Mouse (Mus musculus): Measurements from ENCODE around the gene Eme2. TPM values are rescaled to one million over a fixed set of nuclear protein-coding genes. Genes with fewer than 3 reads are reported as not detected.

The Eme2 gene
- polyA plus RNA-seq, 1 experiment = 4.0 TPM

GRCm38 (mm10) chr17:24844525-24844924, 50.4 kb downstream of the Eme2 start:
- H3K4me1 ChIP-seq (ENCODE audit: control insufficient read depth, insufficient read depth, low read length) = peaks cover 2% of the 10 kb centered on the region
- no peak overlapping the region for H3K9ac ChIP-seq (ENCODE audit: low read depth, poor library complexity, severe bottlenecking)
- no peak overlapping the region for H3K4me3 ChIP-seq (ENCODE audit: low read depth, low read length)
- H3K36me3 ChIP-seq (ENCODE audit: control insufficient read depth, insufficient read depth, low read length, poor library complexity, severe bottlenecking) = no peaks in the 10 kb centered on the region
- H3K27ac ChIP-seq (ENCODE audit: insufficient read depth, low read length) = no peak overlapping the region
- H3K27me3 ChIP-seq (ENCODE audit: control insufficient read depth, insufficient read depth, low read length, poor library complexity, severe bottlenecking) = no peaks in the 10 kb centered on the region
- H3K9me3 ChIP-seq (replicated peaks; ENCODE audit: control insufficient read depth, insufficient read depth, low read length, poor library complexity, severe bottlenecking) = no peaks in the 10 kb centered on the region
- TF ChIP-seq POLR2A (IDR thresholded peaks at IDR 0.05; ENCODE audit: insufficient read depth, low read length) (no peak), CTCF (IDR thresholded peaks at IDR 0.05; ENCODE audit: low read depth, low read length) (no peak), EP300 (IDR thresholded peaks at IDR 0.05; ENCODE audit: insufficient read depth, low read depth, low read length) (no peak)

GRCm38 (mm10) chr17:24842631-24843030, 52.3 kb downstream of the Eme2 start:
- peak; percentile 39 for TF ChIP-seq CTCF (IDR thresholded peaks at IDR 0.05; ENCODE audit: low read depth, low read length)
- no peak for TF ChIP-seq POLR2A (IDR thresholded peaks at IDR 0.05; ENCODE audit: insufficient read depth, low read length)
- TF ChIP-seq EP300 (IDR thresholded peaks at IDR 0.05; ENCODE audit: insufficient read depth, low read depth, low read length) = no peak
- Histone ChIP-seq H3K36me3 (ENCODE audit: control insufficient read depth, insufficient read depth, low read length, poor library complexity, severe bottlenecking) (no peaks in the 10 kb centered on the region), H3K9me3 (replicated peaks; ENCODE audit: control insufficient read depth, insufficient read depth, low read length, poor library complexity, severe bottlenecking) (no peaks in the 10 kb centered on the region), H3K4me3 (ENCODE audit: low read depth, low read length) (no peak overlapping the region), H3K27me3 (ENCODE audit: control insufficient read depth, insufficient read depth, low read length, poor library complexity, severe bottlenecking) (no peaks in the 10 kb centered on the region), H3K4me1 (ENCODE audit: control insufficient read depth, insufficient read depth, low read length) (no peaks in the 10 kb centered on the region), H3K9ac (ENCODE audit: low read depth, poor library complexity, severe bottlenecking) (no peak overlapping the region), H3K27ac (ENCODE audit: insufficient read depth, low read length) (no peak overlapping the region)

GRCm38 (mm10) chr17:24841133-24841532, 53.8 kb downstream of the Eme2 start:
- no peaks in the 10 kb centered on the region for H3K4me1 ChIP-seq (ENCODE audit: control insufficient read depth, insufficient read depth, low read length)
- no peak overlapping the region for H3K4me3 ChIP-seq (ENCODE audit: low read depth, low read length)
- H3K36me3 ChIP-seq (ENCODE audit: control insufficient read depth, insufficient read depth, low read length, poor library complexity, severe bottlenecking) = no peaks in the 10 kb centered on the region
- TF ChIP-seq CTCF (IDR thresholded peaks at IDR 0.05; ENCODE audit: low read depth, low read length) (peak; percentile 73), EP300 (IDR thresholded peaks at IDR 0.05; ENCODE audit: insufficient read depth, low read depth, low read length) (no peak), POLR2A (IDR thresholded peaks at IDR 0.05; ENCODE audit: insufficient read depth, low read length) (no peak)
- H3K27ac ChIP-seq (ENCODE audit: insufficient read depth, low read length) = no peak overlapping the region
- no peak overlapping the region for H3K9ac ChIP-seq (ENCODE audit: low read depth, poor library complexity, severe bottlenecking)
- no peaks in the 10 kb centered on the region for H3K27me3 ChIP-seq (ENCODE audit: control insufficient read depth, insufficient read depth, low read length, poor library complexity, severe bottlenecking)
- no peaks in the 10 kb centered on the region for H3K9me3 ChIP-seq (replicated peaks; ENCODE audit: control insufficient read depth, insufficient read depth, low read length, poor library complexity, severe bottlenecking)

- Histone ChIP-seq H3K27me3 (ENCODE audit: control insufficient read depth, insufficient read depth, low read length, poor library complexity, severe bottlenecking) (no peaks in the 10 kb centered on the region), H3K27ac (ENCODE audit: insufficient read depth, low read length) (no peak overlapping the region), H3K9me3 (replicated peaks; ENCODE audit: control insufficient read depth, insufficient read depth, low read length, poor library complexity, severe bottlenecking) (no peaks in the 10 kb centered on the region), H3K4me3 (ENCODE audit: low read depth, low read length) (no peak overlapping the region), H3K36me3 (ENCODE audit: control insufficient read depth, insufficient read depth, low read length, poor library complexity, severe bottlenecking) (no peaks in the 10 kb centered on the region), H3K4me1 (ENCODE audit: control insufficient read depth, insufficient read depth, low read length) (no peaks in the 10 kb centered on the region), H3K9ac (ENCODE audit: low read depth, poor library complexity, severe bottlenecking) (no peak overlapping the region)
- no peak for TF ChIP-seq CTCF (IDR thresholded peaks at IDR 0.05; ENCODE audit: low read depth, low read length)
- no peak for TF ChIP-seq POLR2A (IDR thresholded peaks at IDR 0.05; ENCODE audit: insufficient read depth, low read length)
- TF ChIP-seq EP300 (IDR thresholded peaks at IDR 0.05; ENCODE audit: insufficient read depth, low read depth, low read length) = no peak
Measured at GRCm38 (mm10) chr17:24840341-24840740, 54.5 kb downstream of the Eme2 start.

- Histone ChIP-seq H3K27ac (ENCODE audit: insufficient read depth, low read length) (no peak within 1 kb of the TSS), H3K36me3 (ENCODE audit: control insufficient read depth, insufficient read depth, low read length, poor library complexity, severe bottlenecking) (no peaks in the 10 kb centered on the region), H3K9me3 (replicated peaks; ENCODE audit: control insufficient read depth, insufficient read depth, low read length, poor library complexity, severe bottlenecking) (no peaks in the 10 kb centered on the region), H3K4me3 (ENCODE audit: low read depth, low read length) (no peak within 1 kb of the TSS), H3K4me1 (ENCODE audit: control insufficient read depth, insufficient read depth, low read length) (no peaks in the 10 kb centered on the region), H3K9ac (ENCODE audit: low read depth, poor library complexity, severe bottlenecking) (no peak within 1 kb of the TSS), H3K27me3 (ENCODE audit: control insufficient read depth, insufficient read depth, low read length, poor library complexity, severe bottlenecking) (no peaks in the 10 kb centered on the region)
- TF ChIP-seq POLR2A (IDR thresholded peaks at IDR 0.05; ENCODE audit: insufficient read depth, low read length) (no peak), EP300 (IDR thresholded peaks at IDR 0.05; ENCODE audit: insufficient read depth, low read depth, low read length) (no peak), CTCF (IDR thresholded peaks at IDR 0.05; ENCODE audit: low read depth, low read length) (no peak)
Measured at GRCm38 (mm10) chr17:24839842-24840241, 55.0 kb downstream of the Eme2 start, which contains the start of gene Hagh. Hagh (plus strand) TSS chr17:24840143.

Other genes starting within 250 kb of the Eme2 start
- gene Slc9a3r2, start 244.8 kb downstream of the Eme2 start, polyA plus RNA-seq (2011; ENCODE audit: insufficient read depth, insufficient read length, low read depth, missing spikeins) = 10.3 and 13.5 TPM in 2 replicates
- gene Npw, start 236.6 kb downstream of the Eme2 start, polyA plus RNA-seq (2011; ENCODE audit: insufficient read depth, insufficient read length, low read depth, missing spikeins) = 1.6 TPM in 1 of 2 replicates, not detected in the other
- gene Zfp598, start 225.4 kb downstream of the Eme2 start, polyA plus RNA-seq (2011; ENCODE audit: insufficient read depth, insufficient read length, low read depth, missing spikeins) = 39.0 and 42.1 TPM in 2 replicates
- 8.1 and 8.9 TPM in 2 replicates for gene Syngr3, start 205.1 kb downstream of the Eme2 start, polyA plus RNA-seq (2011; ENCODE audit: insufficient read depth, insufficient read length, low read depth, missing spikeins)
- gene Gfer, start 198.9 kb downstream of the Eme2 start, polyA plus RNA-seq (2011; ENCODE audit: insufficient read depth, insufficient read length, low read depth, missing spikeins) = 79.6 and 84.0 TPM in 2 replicates
- 1.2 and 2.3 TPM in 2 replicates for gene Noxo1, start 198.9 kb downstream of the Eme2 start, polyA plus RNA-seq (2011; ENCODE audit: insufficient read depth, insufficient read length, low read depth, missing spikeins)
- gene Tbl3, start 187.4 kb downstream of the Eme2 start, polyA plus RNA-seq (2011; ENCODE audit: insufficient read depth, insufficient read length, low read depth, missing spikeins) = 43.3 and 44.4 TPM in 2 replicates
- not detected in 2 replicates for gene Rnf151, start 177.0 kb downstream of the Eme2 start, polyA plus RNA-seq (2011; ENCODE audit: insufficient read depth, insufficient read length, low read depth, missing spikeins)
- 1,670 and 1,851 TPM in 2 replicates for gene Rps2, start 177.0 kb downstream of the Eme2 start, polyA plus RNA-seq (2011; ENCODE audit: insufficient read depth, insufficient read length, low read depth, missing spikeins)
- 88.7 and 90.9 TPM in 2 replicates for gene Ndufb10, start 170.6 kb downstream of the Eme2 start, polyA plus RNA-seq (2011; ENCODE audit: insufficient read depth, insufficient read length, low read depth, missing spikeins)
- gene Rpl3l, start 167.3 kb downstream of the Eme2 start, polyA plus RNA-seq (2011; ENCODE audit: insufficient read depth, insufficient read length, low read depth, missing spikeins) = 0.65 TPM in 1 of 2 replicates, not detected in the other
- 27.8 and 34.5 TPM in 2 replicates for gene Msrb1, start 158.4 kb downstream of the Eme2 start, polyA plus RNA-seq (2011; ENCODE audit: insufficient read depth, insufficient read length, low read depth, missing spikeins)
- gene Hs3st6, start 142.1 kb downstream of the Eme2 start, polyA plus RNA-seq (2011; ENCODE audit: insufficient read depth, insufficient read length, low read depth, missing spikeins) = 0.72 TPM in 1 of 2 replicates, not detected in the other
- not detected in 2 replicates for gene Meiob, start 90.8 kb downstream of the Eme2 start, polyA plus RNA-seq (2011; ENCODE audit: insufficient read depth, insufficient read length, low read depth, missing spikeins)
- 26.9 and 30.2 TPM in 2 replicates for gene Hagh, start 54.9 kb downstream of the Eme2 start, polyA plus RNA-seq (2011; ENCODE audit: insufficient read depth, insufficient read length, low read depth, missing spikeins)
- gene Fahd1, start 44.7 kb downstream of the Eme2 start, polyA plus RNA-seq (2011; ENCODE audit: insufficient read depth, insufficient read length, low read depth, missing spikeins) = 11.2 and 11.7 TPM in 2 replicates
- gene Igfals, start 29.1 kb downstream of the Eme2 start, polyA plus RNA-seq (2011; ENCODE audit: insufficient read depth, insufficient read length, low read depth, missing spikeins) = 3.0 and 3.8 TPM in 2 replicates
- 29.8 and 39.0 TPM in 2 replicates for gene Nubp2, start 8.7 kb downstream of the Eme2 start, polyA plus RNA-seq (2011; ENCODE audit: insufficient read depth, insufficient read length, low read depth, missing spikeins)
- 10.5 and 13.8 TPM in 2 replicates for gene Spsb3, start 8.4 kb downstream of the Eme2 start, polyA plus RNA-seq (2011; ENCODE audit: insufficient read depth, insufficient read length, low read depth, missing spikeins)
- 29.9 and 35.5 TPM in 2 replicates for gene Mrps34, start within 50 bp of the Eme2 start, polyA plus RNA-seq (2011; ENCODE audit: insufficient read depth, insufficient read length, low read depth, missing spikeins)
- gene Nme3, start 1.4 kb upstream of the Eme2 start, polyA plus RNA-seq (2011; ENCODE audit: insufficient read depth, insufficient read length, low read depth, missing spikeins) = 31.1 and 32.3 TPM in 2 replicates
- 54.8 and 59.5 TPM in 2 replicates for gene Mapk8ip3, start 41.9 kb upstream of the Eme2 start, polyA plus RNA-seq (2011; ENCODE audit: insufficient read depth, insufficient read length, low read depth, missing spikeins)
- 220 and 226 TPM in 2 replicates for gene Jpt2, start 65.6 kb upstream of the Eme2 start, polyA plus RNA-seq (2011; ENCODE audit: insufficient read depth, insufficient read length, low read depth, missing spikeins)
- gene Cramp1l, start 120.7 kb upstream of the Eme2 start, polyA plus RNA-seq (2011; ENCODE audit: insufficient read depth, insufficient read length, low read depth, missing spikeins) = 18.1 and 19.4 TPM in 2 replicates
- gene Ift140, start 121.0 kb upstream of the Eme2 start, polyA plus RNA-seq (2011; ENCODE audit: insufficient read depth, insufficient read length, low read depth, missing spikeins) = 24.2 and 32.6 TPM in 2 replicates
- gene Tmem204, start 188.5 kb upstream of the Eme2 start, polyA plus RNA-seq (2011; ENCODE audit: insufficient read depth, insufficient read length, low read depth, missing spikeins) = 0.70 TPM in 1 of 2 replicates, not detected in the other
- gene Telo2, start 220.9 kb upstream of the Eme2 start, polyA plus RNA-seq (2011; ENCODE audit: insufficient read depth, insufficient read length, low read depth, missing spikeins) = 17.1 and 18.3 TPM in 2 replicates
- not detected in 2 replicates for gene Ptx4, start 225.7 kb upstream of the Eme2 start, polyA plus RNA-seq (2011; ENCODE audit: insufficient read depth, insufficient read length, low read depth, missing spikeins)
- gene Clcn7, start 238.3 kb upstream of the Eme2 start, polyA plus RNA-seq (2011; ENCODE audit: insufficient read depth, insufficient read length, low read depth, missing spikeins) = 16.0 and 20.9 TPM in 2 replicates